Mouse (Mus musculus) embryo, embryonic 10 days (tissue): ENCODE data around the gene Ppp1r9b.
A peak's percentile ranks its signal among the peaks of the same experiment; 100 is the strongest.

ENCODE experiments used
- DNase-seq: peaks from one replicate; pipeline ENCODE4 v3.0.0-alpha.2; 2015; ENCODE audit warnings: low spot score

The Ppp1r9b gene

DNA sequence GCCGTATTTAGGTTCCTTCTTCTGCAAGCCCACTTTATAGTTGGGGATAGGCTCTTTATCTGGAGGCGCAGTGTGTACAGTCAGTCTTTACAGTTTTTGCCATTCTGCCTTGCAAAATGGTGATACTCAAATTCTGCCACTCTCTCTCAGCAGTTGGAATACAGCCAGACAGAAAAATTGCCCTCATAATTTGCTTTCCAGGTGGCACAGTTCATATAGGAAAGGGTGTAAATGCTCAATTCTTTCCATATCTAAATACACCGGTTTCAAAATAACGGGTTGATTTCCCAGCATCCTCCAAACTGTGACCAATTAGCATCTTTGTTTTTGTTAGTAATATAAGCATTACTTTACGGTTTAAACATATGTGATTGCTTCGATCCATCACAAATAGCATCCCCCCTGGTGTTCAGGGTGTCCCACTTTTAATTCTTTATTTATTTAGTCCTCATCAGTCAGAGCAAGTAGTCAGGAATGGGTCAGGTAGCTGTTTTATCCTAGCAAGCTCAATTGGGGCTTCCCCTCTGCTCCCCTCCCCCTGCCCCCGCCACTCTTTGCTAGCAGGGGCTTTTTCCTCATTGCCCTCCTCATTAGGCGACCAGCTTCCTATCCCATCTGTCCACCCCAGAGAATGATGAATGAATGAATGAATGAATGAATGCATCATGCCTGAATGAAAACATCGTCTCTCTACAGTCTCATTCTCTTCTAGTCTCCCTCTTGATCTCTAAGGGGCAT, 12.5 kb upstream of the Ppp1r9b start:
- DNase-seq = no peak

- DNase-seq = peak; percentile 97
These were observed 11.9 kb upstream of the Ppp1r9b start for GRCm38 (mm10) chr11:94978947-94979346.

DNA sequence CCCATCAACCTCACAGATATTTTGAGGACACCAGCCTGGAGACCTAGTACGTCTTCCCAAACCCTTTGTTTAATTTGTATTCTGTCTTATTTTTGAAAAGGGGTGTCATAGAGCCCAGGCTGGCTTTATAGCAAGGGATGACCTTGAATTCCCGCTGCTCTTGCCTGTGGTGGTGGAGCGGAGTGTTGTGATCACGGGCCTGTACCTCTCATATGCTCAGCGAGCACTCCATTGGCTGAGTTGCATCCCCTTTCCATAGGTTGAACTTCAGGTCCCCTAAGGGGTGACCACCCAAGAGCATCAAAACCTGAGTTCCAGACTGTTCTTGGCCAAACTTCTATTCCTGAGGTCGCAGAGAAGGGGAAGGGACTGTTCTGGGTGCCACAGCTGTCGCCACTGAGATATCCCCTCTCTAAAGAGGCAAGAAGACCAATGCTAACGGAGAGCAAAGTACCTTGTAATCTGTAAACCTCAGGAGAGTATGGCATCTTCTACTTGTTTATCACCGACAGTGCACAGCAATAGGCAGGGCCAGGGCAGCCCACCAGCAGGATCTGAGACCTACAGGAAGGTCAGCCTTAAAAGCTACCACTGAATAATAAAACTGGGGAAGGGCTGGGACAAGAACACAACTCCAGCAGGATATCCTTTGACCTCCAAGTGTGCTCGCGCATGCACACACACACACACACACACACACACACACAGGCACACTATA, 11.2 kb upstream of the Ppp1r9b start:
- DNase-seq = no peak

GRCm38 (mm10) chr11:94985140-94985539, 5.7 kb upstream of the Ppp1r9b start:
- DNase-seq = no peak

GRCm38 (mm10) chr11:94985822-94986221, 5.0 kb upstream of the Ppp1r9b start:
- DNase-seq = no peak

GRCm38 (mm10) chr11:94986435-94986834, 4.4 kb upstream of the Ppp1r9b start:
- no peak for DNase-seq

DNA sequence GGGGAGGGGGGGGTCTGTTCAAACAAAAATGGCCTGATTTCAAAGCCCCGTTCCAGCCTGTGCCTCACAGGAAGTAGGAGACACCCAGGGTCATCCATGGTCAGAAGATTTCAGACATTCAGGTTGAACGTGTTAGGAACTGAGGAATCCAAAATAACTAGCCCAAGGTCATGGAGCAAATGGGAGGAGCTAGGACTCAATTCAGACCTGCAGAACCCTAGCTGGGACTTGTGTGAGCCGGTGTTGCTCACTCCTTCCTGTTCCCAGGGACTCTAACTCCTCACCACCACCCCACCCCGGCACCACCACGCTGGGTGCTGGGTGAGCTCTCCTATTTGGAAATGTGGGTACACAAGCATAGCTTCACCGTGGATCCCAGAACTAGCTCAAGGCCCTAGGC, 3.5 kb upstream of the Ppp1r9b start:
- DNase-seq = no peak

DNA sequence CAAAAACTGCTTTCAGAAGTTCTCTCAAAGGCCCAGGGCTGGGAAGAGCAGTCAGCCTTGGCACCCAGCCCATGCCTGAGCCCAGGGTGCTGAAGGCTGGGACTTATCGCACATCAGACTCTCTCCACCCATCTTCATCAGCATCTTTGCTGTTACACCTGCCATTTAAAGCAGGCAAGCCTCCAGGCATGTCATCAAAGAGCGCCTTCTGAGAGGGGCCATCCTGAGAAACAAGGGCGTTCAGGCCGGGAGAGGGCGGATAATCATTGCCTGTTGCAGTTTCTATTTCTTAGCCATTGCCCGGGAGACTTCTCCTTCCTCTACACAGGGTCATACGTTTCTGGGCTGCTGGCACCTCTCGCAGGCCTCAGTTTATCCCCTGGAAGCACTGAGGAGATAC, 3.0 kb upstream of the Ppp1r9b start:
- no peak for DNase-seq

DNA sequence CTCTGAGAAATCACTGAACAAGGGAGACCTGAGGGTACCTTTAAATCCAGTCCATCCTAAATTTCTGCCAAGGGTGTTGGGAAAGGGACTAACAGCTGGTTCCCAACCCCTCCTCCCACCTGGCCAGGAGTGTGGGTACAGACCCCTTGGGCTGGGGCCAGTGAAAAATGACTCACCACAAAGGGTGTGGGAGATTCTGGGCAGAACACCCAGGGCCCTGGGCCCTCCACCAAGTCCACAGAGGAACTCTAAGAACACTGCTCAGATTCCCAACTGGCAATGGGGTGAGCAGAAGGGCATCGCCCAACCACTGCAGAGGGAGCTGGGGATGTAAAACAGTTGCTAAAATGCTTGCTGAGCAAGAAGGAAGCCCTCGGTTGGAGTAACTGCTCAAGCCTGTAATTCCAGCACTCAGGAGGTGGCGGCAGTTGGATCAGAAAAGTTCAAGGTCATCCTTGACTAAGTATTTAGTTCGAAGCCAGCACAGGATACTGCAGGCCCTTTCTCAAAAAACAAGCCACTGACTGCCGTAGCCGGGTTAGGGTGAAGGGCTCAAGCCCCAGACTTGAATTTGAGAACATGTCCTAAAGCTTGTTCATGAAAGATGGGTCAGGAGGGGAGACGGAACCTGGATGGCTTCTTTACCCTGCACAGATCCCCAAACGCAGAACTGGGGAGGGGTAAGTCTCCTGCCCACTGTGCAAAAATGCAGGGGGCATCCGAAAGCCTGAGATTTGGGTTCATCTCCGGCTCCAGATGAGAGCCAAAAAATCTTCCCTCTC, 1.9 kb upstream of the Ppp1r9b start:
- no peak for DNase-seq

DNA sequence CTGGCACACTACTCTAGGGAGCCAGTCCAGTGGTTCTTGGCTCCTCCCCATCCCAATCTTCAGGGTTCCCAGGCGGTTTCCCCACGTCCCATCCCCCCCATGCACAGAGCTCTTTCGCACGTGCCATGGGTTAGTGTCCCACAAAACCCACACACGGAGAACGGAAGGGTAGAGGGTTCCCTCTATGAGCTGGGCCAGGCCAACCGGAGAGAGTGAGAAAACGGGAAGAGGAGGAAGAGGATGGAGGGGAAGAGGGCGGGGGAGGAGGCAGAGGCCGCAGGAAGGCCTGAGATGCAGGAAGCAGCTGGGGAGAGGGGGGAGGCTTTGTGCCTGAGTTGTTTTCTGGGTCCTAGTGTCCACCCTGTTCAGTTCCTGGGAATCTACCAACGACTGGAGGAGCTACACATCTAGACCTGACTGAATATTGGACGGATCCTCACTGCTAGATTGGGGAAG, 1.2 kb upstream of the Ppp1r9b start:
- DNase-seq = peak; percentile 93

GRCm38 (mm10) chr11:94990102-94990748, 610 bp upstream of the Ppp1r9b start:
- DNase-seq = no peak

DNA sequence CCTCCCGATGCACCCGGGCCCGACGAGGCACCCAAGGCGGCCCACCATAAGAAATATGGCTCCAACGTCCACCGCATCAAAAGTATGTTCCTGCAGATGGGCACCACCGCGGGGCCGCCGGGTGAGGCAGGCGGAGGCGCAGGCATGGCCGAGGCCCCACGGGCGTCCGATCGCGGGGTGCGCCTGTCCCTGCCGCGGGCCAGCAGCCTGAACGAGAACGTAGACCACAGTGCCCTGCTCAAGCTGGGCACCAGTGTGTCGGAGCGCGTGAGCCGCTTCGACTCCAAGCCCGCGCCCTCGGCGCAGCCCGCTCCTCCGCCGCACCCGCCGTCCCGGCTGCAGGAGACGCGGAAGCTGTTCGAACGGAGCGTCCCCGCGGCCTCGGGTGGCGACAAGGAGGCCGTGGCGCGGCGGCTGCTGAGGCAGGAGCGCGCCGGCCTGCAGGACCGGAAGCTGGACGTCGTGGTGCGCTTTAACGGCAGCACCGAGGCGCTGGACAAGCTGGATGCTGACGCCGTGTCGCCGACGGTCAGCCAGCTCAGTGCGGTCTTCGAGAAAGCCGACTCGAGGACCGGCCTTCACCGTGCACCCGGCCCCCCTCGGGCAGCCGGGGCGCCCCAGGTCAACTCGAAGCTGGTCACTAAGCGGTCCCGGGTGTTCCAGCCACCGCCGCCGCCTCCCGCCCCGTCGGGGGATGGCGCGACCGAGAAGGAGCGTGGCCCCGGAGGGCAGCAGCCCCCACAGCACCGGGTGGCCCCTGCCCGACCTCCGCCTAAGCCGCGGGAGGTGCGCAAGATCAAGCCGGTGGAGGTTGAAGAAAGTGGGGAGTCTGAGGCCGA, 1.0 kb downstream of the Ppp1r9b start:
- DNase-seq = peak; percentile 57

DNA sequence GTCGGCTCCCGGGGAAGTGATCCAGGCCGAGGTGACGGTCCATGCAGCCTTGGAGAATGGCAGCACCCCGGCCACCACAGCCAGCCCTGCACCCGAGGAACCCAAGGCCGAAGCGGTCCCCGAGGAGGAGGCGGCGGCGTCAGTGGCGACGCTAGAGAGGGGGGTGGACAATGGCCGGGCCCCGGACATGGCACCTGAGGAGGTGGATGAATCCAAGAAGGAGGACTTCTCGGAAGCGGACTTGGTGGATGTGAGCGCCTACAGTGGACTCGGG, 1.6 kb downstream of the Ppp1r9b start:
- no peak for DNase-seq

DNA sequence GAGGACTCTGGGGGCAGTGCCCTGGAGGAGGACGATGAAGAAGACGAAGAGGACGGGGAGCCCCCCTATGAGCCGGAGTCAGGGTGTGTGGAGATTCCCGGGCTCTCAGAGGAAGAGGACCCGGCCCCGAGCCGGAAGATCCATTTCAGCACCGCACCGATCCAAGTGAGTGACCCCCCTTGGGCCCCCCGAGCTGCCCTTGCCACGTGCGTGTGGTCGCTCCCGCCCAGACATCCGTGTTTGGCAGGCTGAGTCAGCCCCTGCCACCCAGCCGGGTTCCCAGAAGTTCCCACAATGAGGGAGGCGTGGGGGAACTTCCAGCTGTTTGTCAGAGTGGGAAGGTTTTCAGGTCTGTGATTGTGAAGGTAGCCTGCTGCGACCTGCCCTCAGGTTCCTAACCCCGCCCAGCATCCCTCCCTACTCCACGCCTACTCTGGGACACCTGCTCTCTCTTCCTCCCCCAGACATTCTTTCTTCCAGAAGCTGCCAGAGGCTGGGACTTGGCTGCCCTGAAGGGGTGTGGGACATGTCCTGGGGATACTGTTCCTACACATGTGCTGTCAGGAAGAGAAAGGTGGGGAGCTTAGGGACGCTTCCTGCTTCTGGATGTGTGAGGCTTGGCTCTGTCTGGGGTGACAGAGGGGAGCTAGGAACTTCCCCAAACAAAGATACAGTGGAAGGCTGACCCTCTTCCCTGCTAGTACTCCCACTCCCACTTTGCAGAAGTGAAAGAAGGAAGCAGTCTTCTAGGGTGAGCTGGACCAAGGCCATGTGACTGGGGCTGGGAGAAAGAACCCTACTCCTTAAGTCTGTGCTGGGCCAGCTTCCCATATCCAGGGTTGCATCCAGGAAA, 2.1 kb downstream of the Ppp1r9b start:
- DNase-seq = peak; percentile 39

DNA sequence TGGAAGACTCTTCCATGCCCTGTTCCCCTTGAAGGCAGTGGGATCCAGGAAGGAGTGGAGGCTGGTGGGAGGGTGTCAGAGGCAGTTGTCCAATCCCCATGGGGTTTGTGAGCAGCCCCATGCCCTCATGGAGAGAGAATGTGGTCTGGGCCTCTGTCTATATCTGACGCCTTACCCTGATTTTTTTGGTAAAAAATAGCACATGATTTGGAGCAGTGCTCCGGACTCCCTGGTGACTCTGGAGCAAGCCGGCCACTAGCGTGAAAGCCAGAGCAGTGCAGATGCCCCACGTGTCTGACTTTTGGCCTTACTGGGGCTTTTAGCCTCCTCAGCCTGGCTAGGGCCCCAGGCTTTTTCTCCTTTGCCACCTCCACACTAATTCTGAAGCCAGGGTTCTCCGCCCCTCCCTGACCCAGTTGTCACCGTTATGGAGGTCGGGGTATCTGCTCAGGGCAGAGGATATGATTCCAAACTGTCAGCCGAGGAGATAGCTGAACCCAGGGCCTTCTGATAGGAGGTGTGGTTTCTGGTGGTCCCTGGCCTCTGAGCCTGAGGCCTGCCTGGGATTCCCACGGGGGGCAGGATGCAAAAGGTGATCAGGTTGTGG, 3.5 kb downstream of the Ppp1r9b start:
- no peak for DNase-seq

DNA sequence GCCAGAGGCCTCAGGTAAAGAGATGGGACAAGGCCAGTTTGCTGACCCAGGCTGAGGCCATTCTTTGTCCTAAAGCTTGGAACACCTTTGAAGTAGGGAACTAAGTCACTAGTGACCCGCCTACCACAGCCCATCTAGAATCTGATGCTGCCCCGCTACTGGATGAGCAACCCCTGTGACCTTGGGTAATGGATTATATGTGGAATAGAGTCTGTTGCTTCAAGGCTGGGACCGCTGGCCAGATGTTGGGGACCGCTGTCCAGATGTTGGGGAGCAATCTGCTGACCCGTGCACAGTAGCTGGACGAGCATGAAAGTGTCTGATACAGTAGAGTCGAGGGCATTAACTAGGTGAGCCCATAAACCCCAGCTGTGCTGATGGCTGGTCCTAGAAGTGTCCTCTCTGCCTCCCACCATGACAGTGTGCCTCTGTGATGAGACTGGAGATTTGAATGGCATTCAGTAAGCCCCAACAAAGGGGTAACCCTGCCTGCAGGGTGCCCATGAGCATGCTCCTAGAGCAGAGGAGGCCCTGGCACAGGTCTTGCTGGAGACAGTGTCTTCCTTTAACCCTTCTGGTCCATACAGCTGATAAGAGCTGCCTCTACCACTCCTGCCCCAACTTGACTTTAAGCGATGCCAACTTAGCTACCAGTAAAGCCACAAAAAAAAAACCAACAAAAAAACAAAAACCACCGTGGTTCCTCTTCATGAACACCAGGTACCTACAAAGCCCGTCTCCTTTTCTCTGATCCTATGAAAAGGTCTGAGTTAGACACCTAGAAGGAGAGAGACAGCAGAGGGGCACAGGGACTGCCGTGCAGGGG, 4.3 kb downstream of the Ppp1r9b start:
- no peak for DNase-seq

DNA sequence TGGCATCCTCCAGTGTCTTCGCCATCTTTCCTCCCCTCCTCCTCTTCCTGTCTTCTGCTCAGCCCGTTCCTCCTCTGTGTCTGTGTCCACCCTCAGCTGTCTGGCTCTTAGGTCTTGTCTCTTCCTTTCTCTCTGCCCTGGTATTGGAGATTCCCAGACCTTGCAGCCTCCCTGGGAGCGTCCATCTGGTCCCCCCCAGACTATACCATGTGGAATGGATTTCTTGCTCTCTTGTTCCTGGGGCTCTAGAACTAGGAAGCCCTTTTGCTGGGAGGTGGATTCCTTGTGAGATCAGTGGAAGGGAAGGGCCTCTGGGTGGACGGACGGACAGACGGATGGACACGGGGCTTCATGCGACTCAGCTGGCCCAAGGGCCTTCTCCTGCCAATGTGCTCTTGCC, 5.3 kb downstream of the Ppp1r9b start:
- no peak for DNase-seq

DNA sequence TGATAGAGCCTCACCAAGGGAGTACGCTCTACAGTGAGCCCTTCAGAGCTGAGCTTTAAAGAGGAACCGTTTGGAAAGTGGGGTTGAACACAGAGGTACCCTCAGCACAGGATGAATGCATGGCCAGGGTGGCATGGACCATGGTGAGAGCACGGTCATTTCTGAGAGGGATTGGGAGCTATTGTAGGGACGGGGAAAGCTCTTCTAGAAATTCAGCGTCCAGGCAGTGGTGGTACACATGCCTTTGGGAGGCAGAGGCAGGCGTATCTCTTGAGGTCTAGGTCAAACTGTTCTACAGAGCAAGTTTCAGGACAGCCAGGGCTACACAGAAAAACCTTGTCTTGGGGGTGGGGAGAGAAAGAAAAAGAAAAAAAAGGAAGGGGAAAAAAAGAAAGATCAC, 6.1 kb downstream of the Ppp1r9b start:
- no peak for DNase-seq

DNA sequence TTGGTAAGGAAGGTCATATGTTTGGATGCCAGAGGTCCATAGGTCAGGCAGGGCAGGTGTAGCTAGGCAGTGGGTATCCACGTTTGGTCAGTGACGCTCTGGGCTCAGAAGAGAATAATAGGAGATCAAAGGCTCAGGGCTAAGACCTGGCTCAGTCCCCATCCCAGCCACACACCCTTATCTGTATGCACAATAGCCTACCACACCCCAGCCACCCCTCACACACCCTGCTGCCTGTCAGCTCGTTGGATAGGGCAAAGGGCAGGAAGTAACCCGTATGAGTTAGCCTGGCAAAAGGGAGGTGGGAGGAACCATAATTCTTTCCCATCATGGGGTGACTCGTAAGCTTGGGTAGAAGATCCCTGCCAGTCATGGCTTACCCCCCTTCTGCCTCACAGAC, 6.8 kb downstream of the Ppp1r9b start:
- DNase-seq = no peak
